Mouse (Mus musculus) hindbrain, embryonic 16.5 days (tissue): ENCODE measurements around the gene Dhh. TPM values are rescaled to one million over a fixed set of nuclear protein-coding genes. Genes with fewer than 3 reads are reported as not detected.
A peak's percentile ranks its signal among the peaks of the same experiment; 100 is the strongest.

Experiments used
- ATAC-seq: fragments of 200-750 bp; cut with Nextera tagmentation; 2 replicates; pipeline ENCODE4 v1.8.0; 2017; ENCODE audit warnings: moderate TSS enrichment, moderate library complexity
- H3K27ac ChIP-seq: fragments of 300-500 bp; sonication (generic); 2 replicates; pipeline ENCODE4 v1.5.1; 2014; ENCODE audit warnings: low read depth, mild to moderate bottlenecking, control low read depth, low read length, moderate library complexity
- H3K27me3 ChIP-seq: fragments of 300-500 bp; sonication (generic); replicated peaks from 2 replicates; pipeline ENCODE4 v1.6.1; 2014; ENCODE audit warnings: low read length; ENCODE audit not compliant: control insufficient read depth, insufficient read depth
- H3K36me3 ChIP-seq: fragments of 300-500 bp; sonication (generic); 2 replicates; pipeline ENCODE4 v1.6.1; 2014; ENCODE audit warnings: mild to moderate bottlenecking, low read length, moderate library complexity, mixed read lengths; ENCODE audit not compliant: control insufficient read depth, insufficient read depth
- H3K4me1 ChIP-seq: fragments of 300-500 bp; sonication (generic); 2 replicates; pipeline ENCODE4 v1.6.1; 2014; ENCODE audit warnings: low read depth, low read length; ENCODE audit not compliant: control insufficient read depth, insufficient read depth
- H3K4me2 ChIP-seq: fragments of 300-500 bp; sonication (generic); 2 replicates; pipeline ENCODE4 v1.6.1; 2014; ENCODE audit warnings: mild to moderate bottlenecking, low read length, control low read depth, moderate library complexity
- H3K4me3 ChIP-seq: fragments of 300-500 bp; sonication (generic); 2 replicates; pipeline ENCODE4 v1.5.1; 2014; ENCODE audit warnings: mild to moderate bottlenecking, low read length, control low read depth, moderate library complexity
- H3K9ac ChIP-seq: fragments of 300-500 bp; sonication (generic); 2 replicates; pipeline ENCODE4 v1.6.1; 2014; ENCODE audit warnings: low read depth, mild to moderate bottlenecking, control low read depth, low read length, moderate library complexity
- H3K9me3 ChIP-seq: fragments of 300-500 bp; sonication (generic); 2 replicates; pipeline ENCODE4 v1.6.1; 2014; ENCODE audit warnings: mild to moderate bottlenecking, low read length, moderate library complexity; ENCODE audit not compliant: control insufficient read depth
- WGBS: fragments of 180-500 bp; shearing (Covaris S2); extraction: QIAGEN DNeasy Blood & Tissue Kit; methylation state at CpG from one replicate; pipeline ENCODE4 v1.1.7; 2014; 5-methylcytosine and 5-hydroxymethylcytosine counted together
- polyA plus RNA-seq: library from polyadenylated mRNA; unstranded; fragments of >200 nt; fragmentation: Nextera tagmentation; extraction: Ambion mirVana; gene quantifications from 2 replicates; pipeline ENCODE4 v1.2.1, GENCODE M21; 2015

The Dhh gene
- polyA plus RNA-seq, 1 experiment from 2014 or later = 1.3 TPM

GRCm38 (mm10) chr15:98886667-98887387, 11.5 kb downstream of the Dhh start:
- Histone ChIP-seq H3K9ac (no peak overlapping the region), H3K9me3 (no peaks in the 10 kb centered on the region), H3K36me3 (no peaks in the 10 kb centered on the region), H3K4me3 (no peak overlapping the region), H3K4me2 (no peak overlapping the region), H3K27ac (no peak overlapping the region), H3K4me1 (no peaks in the 10 kb centered on the region; the same call in 1 of the 2 replicates), H3K27me3 (peaks cover 6% of the 10 kb centered on the region; the same call in 1 of the 2 replicates)
- WGBS = 70% methylated on average over 8 of the region's 8 CpGs
- no peak for ATAC-seq

GRCm38 (mm10) chr15:98884106-98884505, 14.2 kb downstream of the Dhh start:
- no peak overlapping the region for H3K4me3 ChIP-seq
- no peak for ATAC-seq

GRCm38 (mm10) chr15:98883661-98884060, 14.7 kb downstream of the Dhh start:
- Histone ChIP-seq H3K4me2 (no peak overlapping the region), H3K27ac (no peak overlapping the region), H3K4me1 (peaks cover 19% of the 10 kb centered on the region), H3K27me3 (no peaks in the 10 kb centered on the region), H3K36me3 (no peaks in the 10 kb centered on the region), H3K9ac (no peak overlapping the region), H3K4me3 (no peak overlapping the region), H3K9me3 (no peaks in the 10 kb centered on the region)
- no peak for ATAC-seq

More at GRCm38 (mm10) chr15:98884106-98884505, 14.2 kb downstream of the Dhh start:
- 80% methylated on average over 1 of the region's 1 CpGs for WGBS
- Histone ChIP-seq H3K27me3 (no peaks in the 10 kb centered on the region), H3K4me1 (peaks cover 15% of the 10 kb centered on the region), H3K27ac (no peak overlapping the region), H3K9me3 (no peaks in the 10 kb centered on the region), H3K36me3 (no peaks in the 10 kb centered on the region), H3K9ac (no peak overlapping the region), H3K4me2 (no peak overlapping the region)

- H3K4me3 ChIP-seq = peak overlapping the region; percentile 79
- peak overlapping the region; percentile 87 for H3K4me2 ChIP-seq
- peak; percentile 40; the same call in 1 of the 2 replicates for ATAC-seq
- no peaks in the 10 kb centered on the region for H3K9me3 ChIP-seq
- no peaks in the 10 kb centered on the region for H3K36me3 ChIP-seq
- peak overlapping the region; percentile 50 for H3K9ac ChIP-seq
- H3K4me1 ChIP-seq = peaks cover 19% of the 10 kb centered on the region
- 12% methylated on average over 5 of the region's 5 CpGs for WGBS
- no peaks in the 10 kb centered on the region for H3K27me3 ChIP-seq
- H3K27ac ChIP-seq = peak overlapping the region; percentile 86
These were observed 16.7 kb downstream of the Dhh start for GRCm38 (mm10) chr15:98881656-98882008.

GRCm38 (mm10) chr15:98880978-98881655, 17.2 kb downstream of the Dhh start:
- Histone ChIP-seq H3K27me3 (no peaks in the 10 kb centered on the region), H3K9me3 (no peaks in the 10 kb centered on the region), H3K4me2 (peak overlapping the region; percentile 87), H3K27ac (peak overlapping the region; percentile 86), H3K36me3 (no peaks in the 10 kb centered on the region), H3K9ac (peak overlapping the region; percentile 86), H3K4me3 (peak overlapping the region; percentile 79), H3K4me1 (peaks cover 19% of the 10 kb centered on the region)
- under 1% methylated on average over 46 of the region's 48 CpGs for WGBS
- peak; percentile 97 for ATAC-seq

- Histone ChIP-seq H3K27me3 (no peaks in the 10 kb centered on the region), H3K4me1 (peaks cover 24% of the 10 kb centered on the region), H3K4me3 (no peak overlapping the region), H3K9me3 (no peaks in the 10 kb centered on the region), H3K27ac (no peak overlapping the region), H3K36me3 (no peaks in the 10 kb centered on the region), H3K4me2 (no peak overlapping the region), H3K9ac (no peak overlapping the region)
- ATAC-seq = no peak
- WGBS = 9% methylated on average over 3 of the region's 3 CpGs
These were observed 21.0 kb downstream of the Dhh start for GRCm38 (mm10) chr15:98877331-98877730.

- H3K9ac ChIP-seq = peak overlapping the region; percentile 99
- peaks cover 38% of the 10 kb centered on the region for H3K4me1 ChIP-seq
- H3K27me3 ChIP-seq = no peaks in the 10 kb centered on the region
- ATAC-seq = peak; percentile 84
- no peaks in the 10 kb centered on the region for H3K36me3 ChIP-seq
- WGBS = under 1% methylated on average over 51 of the region's 51 CpGs
- peak overlapping the region; percentile 99 for H3K4me3 ChIP-seq
- no peaks in the 10 kb centered on the region for H3K9me3 ChIP-seq
- peak overlapping the region; percentile 98 for H3K4me2 ChIP-seq
- peak overlapping the region; percentile 100 for H3K27ac ChIP-seq
These were observed 26.1 kb downstream of the Dhh start for GRCm38 (mm10) chr15:98871916-98872888.

GRCm38 (mm10) chr15:98871070-98871915, 27.0 kb downstream of the Dhh start, which contains the start of gene Kmt2d:
Gene Kmt2d, minus strand, starts transcription at chr15:98871204.
- peak within 1 kb of the TSS; percentile 99 for H3K9ac ChIP-seq

More at GRCm38 (mm10) chr15:98871070-98871915, 27.0 kb downstream of the Dhh start, which contains the start of gene Kmt2d:
- ATAC-seq = peak; percentile 59
- WGBS = under 1% methylated on average over 54 of the region's 94 CpGs
- H3K27ac ChIP-seq = peak within 1 kb of the TSS; percentile 100
- peak within 1 kb of the TSS; percentile 99 for H3K4me3 ChIP-seq
- peak within 1 kb of the TSS; percentile 98 for H3K4me2 ChIP-seq
- no peaks in the 10 kb centered on the region for H3K9me3 ChIP-seq
- H3K4me1 ChIP-seq = peaks cover 42% of the 10 kb centered on the region
- no peaks in the 10 kb centered on the region for H3K27me3 ChIP-seq
- H3K36me3 ChIP-seq = peaks cover under 1% of the 10 kb centered on the region; the same call in 1 of the 2 replicates
